Mouse (Mus musculus) hindbrain, embryonic 14.5 days (tissue): Measurements from ENCODE around the gene Magi2. TPM values are rescaled to one million over a fixed set of nuclear protein-coding genes. Genes with fewer than 3 reads are reported as not detected.

Experiments used
- ATAC-seq: fragments of 200-750 bp; cut with Nextera tagmentation; 2 replicates; pipeline ENCODE4 v1.8.0; 2017; ENCODE audit warnings: moderate number of reproducible peaks, mild to moderate bottlenecking, moderate TSS enrichment, moderate library complexity; ENCODE audit not compliant: low FRiP score
- DNase-seq: peaks from one replicate; pipeline ENCODE4 v3.0.0-alpha.2; 2015; ENCODE audit warnings: low spot score
- H3K27ac ChIP-seq: fragments of 300-500 bp; sonication (generic); 2 replicates; pipeline ENCODE4 v1.5.1; 2014; ENCODE audit warnings: mild to moderate bottlenecking, moderate library complexity
- H3K27me3 ChIP-seq: fragments of 300-500 bp; sonication (generic); 2 replicates; pipeline ENCODE4 v1.6.1; 2014; ENCODE audit warnings: mild to moderate bottlenecking, low read length, mixed read lengths; ENCODE audit not compliant: control insufficient read depth, insufficient read depth
- H3K36me3 ChIP-seq: fragments of 300-500 bp; sonication (generic); replicated peaks from 2 replicates; pipeline ENCODE4 v1.6.1; 2014; ENCODE audit not compliant: control insufficient read depth, insufficient read depth
- H3K4me1 ChIP-seq: fragments of 300-500 bp; sonication (generic); replicated peaks from 2 replicates; pipeline ENCODE4 v1.6.1; 2014; ENCODE audit warnings: antibody characterized with exemption, low read length, mixed read lengths; ENCODE audit not compliant: control insufficient read depth, insufficient read depth
- H3K4me2 ChIP-seq: fragments of 300-500 bp; sonication (generic); replicated peaks from 2 replicates; pipeline ENCODE4 v1.6.1; 2014; ENCODE audit warnings: mild to moderate bottlenecking, moderate library complexity
- H3K4me3 ChIP-seq: fragments of 300-500 bp; sonication (generic); replicated peaks from 2 replicates; pipeline ENCODE4 v1.5.1; 2014; ENCODE audit warnings: mild to moderate bottlenecking, low read length
- H3K9ac ChIP-seq: fragments of 300-500 bp; sonication (generic); 2 replicates; pipeline ENCODE4 v1.6.1; 2014
- H3K9me3 ChIP-seq: fragments of 300-500 bp; sonication (generic); 2 replicates; pipeline ENCODE4 v1.6.1; 2016; ENCODE audit warnings: low read length; ENCODE audit not compliant: control insufficient read depth
- WGBS: fragments of 180-500 bp; shearing (Covaris S2); extraction: QIAGEN DNeasy Blood & Tissue Kit; methylation state at CpG from one replicate; pipeline ENCODE4 v1.1.7; 2014; 5-methylcytosine and 5-hydroxymethylcytosine counted together
- polyA plus RNA-seq: library from polyadenylated mRNA; unstranded; fragments of >200 nt; fragmentation: Nextera tagmentation; extraction: Ambion mirVana; gene quantifications from 2 replicates; pipeline ENCODE4 v1.2.1, GENCODE M21; 2014

Gene Magi2
- polyA plus RNA-seq, 1 experiment from 2014 or later: 25.6 TPM

- no peaks in the 10 kb centered on the region for H3K36me3 ChIP-seq
- H3K4me3 ChIP-seq: no peak overlapping the region
- no peak for ATAC-seq
- H3K9me3 ChIP-seq: no peaks in the 10 kb centered on the region
- no peak overlapping the region for H3K27ac ChIP-seq
- no peak overlapping the region for H3K4me2 ChIP-seq
- no peaks in the 10 kb centered on the region for H3K4me1 ChIP-seq
- H3K27me3 ChIP-seq: no peaks in the 10 kb centered on the region
- WGBS: 71% methylated on average over 4 of the region's 4 CpGs
- DNase-seq: no peak
- H3K9ac ChIP-seq: no peak overlapping the region
Measured at GRCm38 (mm10) chr5:20628954-20629601, 1402.2 kb downstream of the Magi2 start.

GRCm38 (mm10) chr5:20634046-20634769 lies 1407.4 kb downstream of the Magi2 start:
- no peak for DNase-seq
- H3K4me2 ChIP-seq: 0 out of 2 replicates have a peak overlapping the region, but pooled peaks have one; percentile 11

GRCm38 (mm10) chr5:20634822-20635221 lies 1408.0 kb downstream of the Magi2 start:
- no peak overlapping the region for H3K9ac ChIP-seq
- H3K4me3 ChIP-seq: no peak overlapping the region
- peaks cover 10% of the 10 kb centered on the region for H3K4me1 ChIP-seq
- no peaks in the 10 kb centered on the region for H3K27me3 ChIP-seq
- H3K27ac ChIP-seq: peak overlapping the region; percentile 59
- DNase-seq (no peak), ATAC-seq (no peak)
- H3K36me3 ChIP-seq: no peaks in the 10 kb centered on the region
- H3K9me3 ChIP-seq: no peaks in the 10 kb centered on the region
- H3K4me2 ChIP-seq: 0 out of 2 replicates have a peak overlapping the region, but pooled peaks have one; percentile 11
- WGBS: 49% methylated on average over 8 of the region's 8 CpGs

More at GRCm38 (mm10) chr5:20634046-20634769, 1407.4 kb downstream of the Magi2 start:
- WGBS: 45% methylated on average over 14 of the region's 14 CpGs
- H3K4me3 ChIP-seq: no peak overlapping the region
- H3K27me3 ChIP-seq: no peaks in the 10 kb centered on the region
- H3K27ac ChIP-seq: peak overlapping the region; percentile 59; the same call in 1 of the 2 replicates
- no peaks in the 10 kb centered on the region for H3K9me3 ChIP-seq
- no peaks in the 10 kb centered on the region for H3K36me3 ChIP-seq
- H3K9ac ChIP-seq: no peak overlapping the region
- peaks cover 10% of the 10 kb centered on the region for H3K4me1 ChIP-seq
- peak; percentile 35; the same call in 1 of the 2 replicates for ATAC-seq

GRCm38 (mm10) chr5:20637300-20637989 lies 1410.6 kb downstream of the Magi2 start:
- peaks cover 23% of the 10 kb centered on the region for H3K4me1 ChIP-seq
- no peak overlapping the region for H3K9ac ChIP-seq
- no peaks in the 10 kb centered on the region for H3K36me3 ChIP-seq
- H3K9me3 ChIP-seq: no peaks in the 10 kb centered on the region
- 81% methylated on average over 5 of the region's 5 CpGs for WGBS
- H3K27ac ChIP-seq: no peak overlapping the region
- no peaks in the 10 kb centered on the region for H3K27me3 ChIP-seq
- H3K4me3 ChIP-seq: no peak overlapping the region
- ATAC-seq: peak; percentile 36; the same call in 1 of the 2 replicates
- DNase-seq: peak; percentile 50
- no peak overlapping the region for H3K4me2 ChIP-seq

- no peak for ATAC-seq
- no peak overlapping the region for H3K9ac ChIP-seq
- WGBS: 64% methylated on average over 7 of the region's 7 CpGs
- H3K27me3 ChIP-seq: no peaks in the 10 kb centered on the region
- H3K27ac ChIP-seq: no peak overlapping the region
- H3K4me1 ChIP-seq: peaks cover 13% of the 10 kb centered on the region
- H3K4me2 ChIP-seq: no peak overlapping the region
- no peaks in the 10 kb centered on the region for H3K9me3 ChIP-seq
- no peak for DNase-seq
- no peak overlapping the region for H3K4me3 ChIP-seq
- H3K36me3 ChIP-seq: no peaks in the 10 kb centered on the region
Measured at GRCm38 (mm10) chr5:20642196-20642595, 1415.4 kb downstream of the Magi2 start.

- 91% methylated on average over 1 of the region's 1 CpGs for WGBS
Measured at GRCm38 (mm10) chr5:20643741-20644140, 1416.9 kb downstream of the Magi2 start.

GRCm38 (mm10) chr5:20646947-20647346 lies 1420.1 kb downstream of the Magi2 start:
- DNase-seq (no peak), ATAC-seq (no peak)
- Histone ChIP-seq H3K27ac (no peak overlapping the region), H3K36me3 (no peaks in the 10 kb centered on the region), H3K27me3 (no peaks in the 10 kb centered on the region), H3K9me3 (no peaks in the 10 kb centered on the region), H3K9ac (no peak overlapping the region), H3K4me1 (no peaks in the 10 kb centered on the region), H3K4me3 (no peak overlapping the region), H3K4me2 (no peak overlapping the region)
- WGBS: 98% methylated on average over 3 of the region's 3 CpGs

More at GRCm38 (mm10) chr5:20643741-20644140, 1416.9 kb downstream of the Magi2 start:
- H3K36me3 ChIP-seq: no peaks in the 10 kb centered on the region
- no peak overlapping the region for H3K4me2 ChIP-seq
- H3K4me1 ChIP-seq: peaks cover 13% of the 10 kb centered on the region
- no peak overlapping the region for H3K27ac ChIP-seq
- no peaks in the 10 kb centered on the region for H3K9me3 ChIP-seq
- ATAC-seq (no peak), DNase-seq (no peak)
- H3K4me3 ChIP-seq: no peak overlapping the region
- H3K9ac ChIP-seq: no peak overlapping the region
- H3K27me3 ChIP-seq: no peaks in the 10 kb centered on the region

- DNase-seq (peak; percentile 43), ATAC-seq (peak; percentile 62)
- no peak overlapping the region for H3K27ac ChIP-seq
- H3K4me3 ChIP-seq: no peak overlapping the region
- no peaks in the 10 kb centered on the region for H3K4me1 ChIP-seq
- H3K27me3 ChIP-seq: no peaks in the 10 kb centered on the region
- no peaks in the 10 kb centered on the region for H3K9me3 ChIP-seq
- no peak overlapping the region for H3K9ac ChIP-seq
- peaks cover 4% of the 10 kb centered on the region; the same call in 1 of the 2 replicates for H3K36me3 ChIP-seq
- 49% methylated on average over 11 of the region's 11 CpGs for WGBS
- no peak overlapping the region for H3K4me2 ChIP-seq
Measured at GRCm38 (mm10) chr5:20653425-20654185, 1426.8 kb downstream of the Magi2 start.
